Mouse (Mus musculus) cerebellum, adult 9-11 months (tissue): ENCODE measurements around the gene Mlana.

ENCODE experiments used
- DNase-seq: peaks from one replicate; pipeline ENCODE4 v3.0.0; 2022

Gene Mlana

DNA sequence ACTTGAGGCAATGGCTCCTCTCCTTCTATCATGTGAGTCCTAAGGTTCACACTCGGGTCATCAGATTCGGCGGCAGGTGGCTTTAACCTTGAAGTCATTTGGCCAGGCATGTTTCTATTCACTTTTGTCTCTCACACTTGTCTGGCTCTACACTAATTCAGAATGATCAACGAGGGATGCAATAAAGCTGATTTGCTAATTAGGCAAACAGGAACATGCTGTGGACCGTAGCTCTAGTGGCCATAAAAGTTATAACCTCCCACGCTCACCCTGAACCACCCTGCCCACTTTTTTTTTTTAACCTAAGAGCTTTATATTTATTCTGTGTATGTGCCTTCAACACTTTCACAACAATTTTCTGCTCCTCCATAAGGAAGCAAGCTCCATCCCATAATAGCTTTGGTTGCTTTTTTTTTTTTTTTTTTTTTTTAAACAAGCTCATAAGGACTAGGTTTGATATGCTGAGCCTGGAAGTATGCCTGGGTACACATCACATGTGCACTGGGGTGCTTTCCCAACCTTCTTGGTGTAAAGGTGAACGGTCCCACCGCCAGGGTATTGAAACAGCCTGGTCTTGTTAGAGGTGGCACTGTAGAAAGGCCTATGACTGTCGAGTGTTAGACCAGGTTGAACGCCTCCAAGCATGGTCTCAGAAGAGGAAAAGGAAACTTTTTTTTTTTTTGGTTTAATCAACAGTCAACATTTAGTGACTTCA is 21.0 kb upstream of the Mlana start:
- DNase-seq = no peak

DNA sequence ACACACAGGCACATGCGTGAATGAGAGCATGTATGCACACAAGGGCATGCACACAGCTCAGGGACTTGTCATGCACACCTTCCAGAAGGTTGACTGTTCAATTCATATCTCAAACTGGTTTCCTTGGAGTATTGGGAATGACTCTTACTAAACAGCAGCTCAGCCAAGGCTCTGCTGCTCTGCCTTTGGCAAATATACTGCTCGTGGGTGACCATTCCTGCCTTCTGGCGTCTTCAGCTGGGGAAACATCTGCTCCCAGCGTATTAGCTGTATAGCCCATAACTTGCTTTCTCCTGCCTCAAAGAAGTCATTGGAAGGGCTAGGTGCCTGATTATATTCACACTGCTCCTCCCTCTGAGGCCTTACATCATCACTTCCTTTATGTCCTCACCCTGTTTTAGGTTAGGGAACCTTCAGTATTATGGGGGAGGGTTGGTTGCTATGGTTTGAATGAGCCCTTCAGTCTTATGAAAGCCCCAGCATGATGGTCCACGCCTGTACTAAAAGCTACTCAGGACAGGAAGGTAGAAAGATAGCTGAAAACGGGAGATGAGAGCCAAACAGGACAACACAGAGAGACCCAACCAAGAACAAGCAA is 19.3 kb upstream of the Mlana start:
- no peak for DNase-seq

DNA sequence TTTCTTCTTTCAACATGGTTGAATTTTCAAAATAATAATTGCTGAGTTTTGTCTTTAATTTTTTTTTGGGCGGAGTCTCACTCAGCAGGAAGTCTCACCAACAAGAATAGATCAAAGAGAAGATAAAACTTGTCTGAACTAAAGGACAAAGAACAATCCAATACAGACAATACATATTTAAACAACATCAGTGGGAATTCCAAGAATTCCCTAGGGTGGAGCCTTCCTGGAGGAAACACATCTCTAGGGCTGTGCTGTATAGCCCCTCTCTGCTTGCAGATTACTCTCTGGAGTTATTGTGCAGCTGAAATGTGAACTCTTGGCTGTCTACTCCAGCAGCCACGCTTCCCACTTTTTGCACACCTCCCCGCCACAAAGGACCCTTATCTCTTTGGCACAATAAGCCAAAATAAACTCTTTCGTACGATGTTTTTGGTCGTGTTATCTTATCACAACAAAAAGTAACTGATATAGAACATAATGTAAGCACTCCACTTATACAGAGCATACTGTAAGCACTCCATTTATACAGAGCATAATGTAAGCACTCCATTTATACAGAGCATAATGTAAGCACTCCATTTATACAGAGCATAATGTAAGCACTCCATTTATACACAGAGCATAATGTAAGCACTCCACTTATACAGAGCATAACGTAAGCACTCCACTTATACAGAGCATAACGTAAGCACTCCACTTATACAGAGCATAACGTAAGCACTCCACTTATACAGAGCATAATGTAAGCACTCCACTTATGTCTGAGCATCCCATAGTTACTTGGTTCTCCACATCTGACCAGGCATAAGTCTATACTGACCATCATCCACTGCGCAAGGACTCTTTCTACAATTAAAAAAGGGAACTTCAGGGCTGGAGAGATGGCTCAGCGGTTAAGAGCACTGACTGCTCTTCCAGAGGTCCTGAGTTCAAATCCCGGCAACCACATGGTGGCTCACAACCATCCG is 17.2 kb upstream of the Mlana start:
- no peak for DNase-seq

DNA sequence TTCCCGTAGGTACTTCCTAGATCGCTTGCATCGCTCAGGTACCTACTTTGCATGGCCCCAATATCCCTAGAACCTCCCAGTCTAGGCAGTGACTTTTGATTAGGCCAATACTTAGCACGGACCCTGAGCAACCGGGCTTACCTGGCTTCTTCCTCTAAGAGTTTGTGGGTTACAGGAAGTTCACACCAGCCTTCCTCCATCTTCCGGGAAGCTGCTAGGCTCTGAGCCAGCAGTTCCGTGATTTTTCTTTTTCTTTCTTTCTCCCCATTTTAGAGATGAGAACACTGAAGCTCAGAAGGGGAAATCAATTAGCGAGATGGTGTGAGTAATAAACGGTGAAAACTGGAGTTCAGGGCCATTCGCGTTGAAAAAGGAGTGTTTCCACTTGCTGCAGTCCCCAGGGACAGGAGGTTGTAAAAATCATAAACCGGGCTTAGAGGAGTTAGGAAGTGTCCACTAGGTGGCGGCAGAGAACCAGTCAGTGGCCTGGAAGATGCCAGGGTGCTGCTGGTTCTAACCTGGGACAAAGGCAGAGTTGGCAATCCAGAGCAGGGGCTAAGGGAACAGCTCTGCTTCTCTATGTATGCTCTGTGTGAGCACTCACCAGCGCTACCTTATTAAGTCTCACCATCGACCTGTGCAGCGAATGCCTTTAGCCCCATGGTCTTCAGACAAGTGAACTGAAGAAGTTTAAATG is 13.6 kb upstream of the Mlana start:
- peak; percentile 76 for DNase-seq

DNA sequence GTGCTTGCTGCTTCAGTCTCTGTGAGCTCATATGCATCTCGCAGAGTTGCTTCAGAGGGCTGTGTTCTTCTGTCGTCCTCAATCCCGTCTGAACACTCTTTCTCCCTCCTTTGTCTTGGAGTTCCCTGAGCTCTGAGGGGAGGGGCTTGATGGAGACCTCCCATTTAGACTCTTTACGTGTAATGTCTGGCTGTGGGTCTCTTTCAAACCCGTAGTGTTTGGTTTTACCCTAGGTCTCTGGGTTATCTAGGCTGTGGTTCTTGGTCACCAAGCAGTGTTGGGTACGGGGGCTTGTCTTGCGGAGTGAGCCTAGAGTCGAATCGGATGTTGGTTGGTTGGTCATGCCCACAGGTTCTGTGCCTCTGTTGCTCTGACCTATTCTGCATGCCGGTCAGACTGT is 2.6 kb upstream of the Mlana start:
- DNase-seq = no peak

DNA sequence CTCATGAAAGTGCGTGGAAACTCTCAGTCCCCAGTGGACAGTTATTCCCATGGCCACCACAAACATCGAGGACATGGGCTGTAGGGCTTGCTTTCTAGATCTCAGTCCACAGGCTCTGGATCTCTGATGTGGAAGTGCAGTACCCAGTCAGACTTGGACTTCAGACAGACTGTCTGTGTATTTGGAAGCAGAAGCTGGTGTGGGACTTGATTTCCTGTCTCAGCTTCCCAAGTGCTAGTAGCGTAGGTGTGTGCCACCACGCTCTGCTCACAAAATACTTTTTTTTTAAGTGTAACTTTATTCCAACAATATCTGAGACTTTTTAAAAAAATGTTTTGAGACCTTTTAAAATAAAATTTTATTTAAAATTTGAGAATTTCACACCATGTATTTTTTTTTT is 1.3 kb upstream of the Mlana start:
- DNase-seq = no peak

DNA sequence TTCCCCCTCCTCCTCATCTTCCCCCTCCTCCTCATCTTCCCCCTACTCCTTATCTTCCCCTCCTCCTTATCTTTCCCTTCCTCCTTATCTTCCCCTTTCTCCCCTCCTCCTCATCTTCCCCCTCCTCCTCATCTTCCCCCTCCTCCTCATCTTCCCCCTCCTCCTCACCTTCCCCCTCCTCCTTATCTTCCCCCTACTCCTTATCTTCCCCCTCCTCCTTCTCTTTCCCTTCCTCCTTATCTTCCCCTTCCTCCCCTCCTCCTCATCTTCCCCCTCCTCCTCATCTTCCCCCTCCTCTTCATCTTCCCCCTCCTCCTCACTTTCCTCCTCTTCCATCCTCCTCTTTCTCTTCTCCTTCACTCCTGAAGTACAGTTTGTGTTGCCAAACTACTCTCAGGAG is 784 bp upstream of the Mlana start:
- DNase-seq = no peak

DNA sequence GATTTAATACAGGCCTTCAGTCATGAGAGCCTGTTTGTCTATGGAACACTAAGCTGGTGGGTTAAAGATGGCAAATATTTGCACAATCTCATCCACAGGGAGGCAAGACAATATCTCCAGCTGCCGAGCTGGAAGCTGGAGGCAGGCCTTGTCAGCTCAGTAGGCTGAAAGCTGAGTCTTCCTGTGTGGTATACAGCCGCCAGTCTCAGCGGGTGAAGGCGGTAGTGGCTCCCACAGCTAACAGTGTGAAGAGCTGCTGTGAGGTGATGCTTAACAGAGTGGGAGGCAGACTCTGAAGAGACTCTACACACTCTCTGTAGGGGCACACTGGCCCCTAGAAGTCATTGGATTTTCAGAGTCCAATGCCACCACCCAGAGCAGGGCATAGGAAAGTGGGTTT is 4.1 kb downstream of the Mlana start:
- no peak for DNase-seq

DNA sequence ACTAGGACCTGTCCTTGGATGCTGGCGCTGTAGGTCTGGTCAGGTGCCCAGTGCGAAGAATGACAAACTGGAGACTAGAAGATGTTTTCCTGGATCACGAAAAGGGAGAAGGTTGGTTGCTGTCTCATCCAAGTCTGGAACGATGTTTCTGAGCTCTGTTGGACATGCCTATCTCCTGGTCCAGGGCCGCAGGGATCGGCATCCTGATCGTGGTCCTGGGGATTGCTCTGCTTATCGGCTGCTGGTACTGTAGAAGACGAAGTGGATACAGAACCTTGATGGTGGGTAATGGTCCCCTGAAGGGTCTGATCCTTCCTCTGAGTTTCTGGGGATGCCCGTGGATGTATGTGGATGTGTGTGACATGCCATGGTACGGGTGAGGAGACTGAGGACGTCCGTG is 6.8 kb downstream of the Mlana start:
- DNase-seq = no peak

DNA sequence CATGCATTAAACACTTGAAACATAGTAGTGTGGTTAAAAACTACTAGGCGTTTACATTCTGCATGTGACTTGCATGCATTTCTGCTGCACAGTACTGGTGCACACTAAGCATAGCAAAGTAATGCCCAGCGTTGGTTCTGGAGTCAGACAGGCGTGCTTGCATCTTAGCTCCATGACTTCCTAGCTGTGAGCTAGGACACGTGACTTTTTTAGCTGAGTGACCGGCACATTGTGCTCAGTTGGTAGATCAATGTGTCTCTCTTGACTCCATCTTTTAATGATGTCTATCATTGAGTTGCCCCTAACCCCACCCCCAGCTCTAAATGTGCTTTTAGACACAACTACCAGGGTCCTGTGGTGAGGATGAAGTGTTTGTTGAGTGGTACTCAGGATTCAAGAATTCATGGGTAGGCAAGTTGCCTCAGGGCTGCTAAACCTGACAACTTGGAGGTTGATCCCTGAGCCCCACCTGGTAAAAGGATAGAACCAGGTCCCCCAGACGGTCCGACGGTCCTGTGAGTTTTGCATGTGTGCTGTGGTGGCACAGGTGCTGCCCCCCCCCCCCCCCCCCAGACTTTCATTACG is 9.8 kb downstream of the Mlana start:
- no peak for DNase-seq

DNA sequence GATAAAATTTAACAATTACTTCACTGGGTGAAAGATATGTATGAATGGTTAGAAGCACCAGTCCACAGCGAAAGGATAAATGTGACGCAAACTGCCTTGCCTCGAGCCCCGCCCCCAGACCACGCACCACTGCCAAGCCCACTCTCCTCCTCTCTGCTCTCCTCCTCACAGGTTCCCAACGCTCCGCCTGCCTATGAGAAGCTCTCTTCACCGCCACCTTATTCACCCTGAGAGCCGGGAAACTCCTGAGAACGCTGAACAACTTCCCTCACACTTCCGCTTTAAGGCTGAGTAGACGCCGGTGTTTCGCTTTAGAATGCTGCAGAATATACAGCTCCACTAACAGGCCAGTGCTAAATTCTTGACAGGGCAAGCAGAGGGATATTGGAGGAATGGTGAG is 10.4 kb downstream of the Mlana start:
- no peak for DNase-seq

DNA sequence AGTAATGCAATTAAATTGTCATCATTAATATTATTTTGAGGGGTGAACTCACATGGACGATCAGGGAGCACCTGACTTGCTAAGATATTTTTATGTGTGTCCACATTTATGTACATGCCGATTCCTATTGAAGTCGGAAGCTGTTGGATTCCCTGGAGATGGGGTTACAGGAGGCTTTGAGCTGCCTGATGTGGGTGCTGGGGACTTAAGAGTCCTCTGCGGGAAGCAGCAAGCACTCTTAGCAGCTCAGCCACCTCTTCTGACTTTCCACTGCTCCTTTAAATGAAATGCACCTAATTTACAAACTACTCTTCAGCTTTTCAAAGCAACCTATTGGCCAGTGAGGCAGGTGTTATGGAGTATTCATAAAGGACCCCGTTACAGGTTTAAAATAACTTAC is 10.8 kb downstream of the Mlana start:
- DNase-seq = no peak

DNA sequence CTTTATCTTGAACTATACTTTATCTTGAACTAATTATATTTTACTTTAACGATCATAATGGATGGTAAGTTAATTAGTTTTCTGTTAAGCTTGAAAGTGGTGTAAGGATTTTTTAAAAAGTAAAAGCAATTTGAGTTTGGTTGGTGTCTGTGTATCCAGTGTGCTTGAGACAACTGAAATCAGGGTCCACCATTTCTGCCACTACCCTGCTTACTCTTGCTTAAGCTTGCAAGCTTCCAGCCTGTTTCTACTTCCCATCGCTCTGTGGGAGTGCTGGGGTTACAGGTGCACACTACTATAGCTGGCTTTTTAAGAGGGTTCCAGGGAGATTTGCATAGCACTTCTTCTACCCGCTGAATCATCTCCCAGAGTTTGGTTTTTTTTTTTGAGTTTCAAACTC is 11.8 kb downstream of the Mlana start:
- no peak for DNase-seq

DNA sequence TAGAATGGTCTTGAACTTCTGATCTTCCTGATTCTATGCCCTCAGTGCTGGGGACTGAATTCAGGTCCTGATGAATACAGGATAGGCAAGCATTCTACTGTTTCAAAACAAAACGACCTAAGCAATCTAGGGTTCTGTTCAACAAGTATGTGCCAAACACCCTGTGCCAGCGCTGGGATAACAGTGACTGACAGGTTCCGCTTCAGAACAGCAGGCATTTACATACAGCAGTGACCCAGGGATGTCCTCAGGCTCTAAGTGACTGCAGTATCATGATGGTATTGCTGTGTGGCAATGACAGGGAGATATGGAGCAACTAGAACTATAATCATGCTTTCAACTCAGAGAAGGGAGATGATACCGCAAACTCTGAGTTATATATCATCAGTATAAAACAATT is 15.8 kb downstream of the Mlana start:
- DNase-seq = no peak

DNA sequence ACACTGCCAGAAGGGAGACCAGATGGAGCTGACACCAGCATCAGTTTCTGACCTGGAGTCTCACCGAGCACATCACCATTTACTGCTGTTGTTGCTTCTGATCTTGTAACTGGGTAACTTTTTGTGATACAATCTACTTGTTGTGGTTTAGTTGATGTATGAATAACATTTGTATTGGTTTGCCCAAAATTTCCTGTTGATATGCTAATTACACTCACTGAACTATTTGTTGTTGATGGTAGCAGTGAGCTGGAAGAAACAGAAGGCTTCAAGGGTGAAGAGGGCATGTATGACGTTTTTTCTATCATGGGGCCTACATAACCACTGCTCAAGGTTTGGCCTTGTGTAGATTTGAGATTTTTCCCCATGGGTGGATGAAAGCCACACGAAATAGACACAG is 20.2 kb downstream of the Mlana start:
- DNase-seq = no peak

DNA sequence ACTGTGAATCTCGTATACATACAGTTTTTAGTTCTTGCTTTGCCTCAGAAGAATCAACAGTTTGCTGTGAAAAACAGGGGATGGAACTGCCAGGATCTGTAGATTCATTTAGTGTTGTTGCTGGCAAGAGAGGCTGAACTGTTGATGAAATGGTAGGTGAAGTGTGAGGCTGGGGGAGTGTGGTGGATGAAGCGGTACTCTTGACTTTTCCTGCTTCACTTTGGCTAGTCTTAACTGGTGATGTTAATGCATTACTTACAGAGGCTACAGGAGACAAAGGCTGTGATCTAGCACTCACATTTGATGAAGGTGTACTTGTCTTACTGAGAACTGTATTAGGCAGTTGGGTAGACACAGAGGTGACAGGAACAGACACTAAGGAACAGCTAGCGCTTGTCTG is 20.9 kb downstream of the Mlana start:
- no peak for DNase-seq

DNA sequence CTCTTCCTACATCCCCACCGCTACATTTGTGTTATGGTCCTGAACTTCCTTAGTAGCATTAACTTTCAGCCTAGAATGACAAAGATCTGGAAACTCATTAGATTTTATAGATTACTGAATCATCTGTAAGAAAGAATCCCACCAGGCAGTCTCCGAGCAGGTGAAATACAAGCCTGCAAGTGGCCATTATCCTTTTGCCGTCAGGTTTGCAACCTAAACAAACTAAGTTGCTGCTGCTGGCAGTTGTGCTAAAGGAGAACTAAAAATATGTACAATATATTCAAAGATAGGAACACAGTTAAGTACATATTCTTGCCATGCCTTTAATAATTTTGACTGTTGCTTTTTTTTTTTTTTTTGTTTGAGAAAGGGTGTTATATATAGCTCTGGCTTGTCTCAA is 37.8 kb downstream of the Mlana start:
- DNase-seq = no peak

DNA sequence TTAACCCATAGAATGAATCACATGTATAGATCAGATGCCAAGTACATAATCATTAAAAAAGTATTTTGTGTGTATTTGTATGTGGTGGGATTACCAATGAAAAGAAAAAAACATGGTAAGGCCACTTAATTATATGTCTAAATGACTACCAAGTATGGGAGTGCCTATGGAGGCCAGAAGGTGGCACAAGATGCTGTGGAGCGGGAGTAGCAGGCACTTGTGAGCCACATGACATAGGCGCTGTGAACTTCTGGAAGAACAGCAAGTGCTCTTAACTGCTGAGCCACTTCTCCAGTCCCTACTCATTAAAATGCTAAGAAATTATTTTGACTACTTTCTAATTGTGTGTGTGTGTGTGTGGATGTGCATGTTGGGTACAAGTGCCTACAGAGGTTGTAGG is 42.0 kb downstream of the Mlana start:
- no peak for DNase-seq

DNA sequence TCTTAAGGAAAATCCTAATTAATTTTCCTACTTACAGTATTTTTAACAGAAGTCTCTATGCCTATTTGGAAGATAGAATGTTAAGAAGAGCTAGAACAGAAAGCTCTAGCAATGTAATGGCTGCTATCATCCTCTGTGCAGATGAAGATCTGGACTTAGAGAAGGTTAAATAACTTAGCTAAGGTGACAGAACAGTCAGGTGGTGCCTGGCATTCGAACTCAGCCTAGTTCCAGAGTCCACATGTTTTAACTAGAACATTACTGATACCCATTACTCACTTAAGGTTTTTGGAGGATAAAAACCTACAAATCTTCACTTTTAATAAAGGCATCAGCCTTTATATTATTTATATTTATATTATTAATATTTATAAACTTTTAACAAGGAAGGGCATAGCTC is 43.0 kb downstream of the Mlana start:
- DNase-seq = no peak

DNA sequence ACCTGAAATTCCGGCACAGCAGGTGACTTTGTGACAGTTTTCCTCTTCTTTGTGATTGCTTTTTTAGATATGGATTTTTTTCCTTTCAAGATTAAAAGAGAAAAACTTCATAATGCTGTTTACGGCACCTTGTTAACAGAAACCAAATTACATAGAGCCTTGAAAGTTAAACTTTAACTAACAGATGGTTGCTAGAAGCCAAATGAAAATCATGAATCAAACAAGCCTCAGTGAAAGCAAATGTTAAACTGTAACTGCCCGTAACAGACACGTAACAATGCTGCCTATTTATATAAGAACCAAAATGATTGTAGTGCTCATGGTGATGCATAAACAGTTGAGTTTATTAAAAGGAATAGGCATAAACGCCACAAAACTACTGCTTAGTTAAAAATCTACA is 45.9 kb downstream of the Mlana start:
- DNase-seq = no peak

DNA sequence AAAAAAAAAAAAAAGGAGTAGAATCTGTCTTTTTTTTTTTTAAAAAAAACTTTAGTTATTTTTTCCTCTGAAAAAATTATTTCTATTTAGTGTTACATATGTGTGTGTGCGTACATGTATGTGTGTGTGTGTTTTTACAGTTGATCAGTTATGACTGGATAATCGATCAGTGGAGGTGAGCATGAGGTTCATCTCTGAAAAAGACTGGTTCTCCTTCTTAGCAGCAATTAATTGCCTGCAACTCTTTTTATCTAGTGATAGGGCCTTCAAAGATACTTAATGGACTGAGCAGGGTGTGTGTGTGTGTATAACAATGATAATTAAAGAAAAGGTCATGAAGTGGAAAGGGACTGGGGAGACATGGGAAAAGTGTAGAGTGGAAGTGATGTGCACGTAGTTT is 53.4 kb downstream of the Mlana start:
- DNase-seq = no peak

DNA sequence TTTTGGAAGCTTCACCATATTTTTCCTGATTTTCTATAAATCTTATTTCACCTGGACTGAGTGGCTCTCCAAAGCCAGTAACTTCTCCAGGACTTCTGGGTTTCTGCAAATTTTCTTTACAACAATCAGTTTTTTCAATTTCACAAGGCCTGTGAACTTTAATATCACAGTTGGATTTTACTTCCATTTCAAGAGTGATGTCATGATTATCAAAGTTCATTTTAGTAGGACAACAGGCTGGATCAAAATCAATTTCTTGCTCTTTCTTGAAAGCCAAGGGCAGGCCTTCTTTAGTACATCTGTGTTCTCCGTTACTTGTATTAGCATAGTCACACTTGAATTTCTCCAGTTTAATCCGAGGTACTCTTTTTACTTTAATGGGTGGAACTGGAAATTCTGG is 56.3 kb downstream of the Mlana start:
- no peak for DNase-seq
